Mouse (Mus musculus) C2C12 (cell line): ENCODE data around the gene Dock1. TPM values are rescaled to one million over a fixed set of nuclear protein-coding genes. Genes with fewer than 3 reads are reported as not detected.

ENCODE experiments used
- H3K27me3 ChIP-seq: one replicate; pipeline ENCODE4 v1.6.1; 2011; ENCODE audit not compliant: control insufficient read depth, insufficient read depth, insufficient read length
- H3K36me3 ChIP-seq: one replicate; pipeline ENCODE4 v1.6.1; 2011; ENCODE audit not compliant: control insufficient read depth, insufficient read depth
- H3K4me3 ChIP-seq: one replicate; pipeline ENCODE4 v1.5.1; 2011; ENCODE audit warnings: mild to moderate bottlenecking, control low read depth; ENCODE audit not compliant: poor library complexity, insufficient read depth, severe bottlenecking
- H3K79me2 ChIP-seq: one replicate; pipeline ENCODE4 v1.6.1; 2011; ENCODE audit not compliant: control insufficient read depth, insufficient read depth
- H3K79me3 ChIP-seq: one replicate; pipeline ENCODE4 v1.6.1; 2011; ENCODE audit warnings: low read depth, control low read depth
- H3ac ChIP-seq: one replicate; pipeline ENCODE3; 2011; ENCODE audit warnings: low read depth; ENCODE audit not compliant: control insufficient read depth, insufficient read length
- CEBPB ChIP-seq: IDR thresholded peaks from one replicate; pipeline ENCODE4 v1.6.1; 2011; ENCODE audit warnings: low read depth, mild to moderate bottlenecking, control low read depth, moderate library complexity
- CTCF ChIP-seq: IDR thresholded peaks from one replicate; pipeline ENCODE4 v1.5.1; 2011; ENCODE audit not compliant: control insufficient read depth, insufficient read depth, insufficient read length
- FOSL1 ChIP-seq: IDR thresholded peaks from one replicate; pipeline ENCODE4 v1.8.0; 2011; ENCODE audit warnings: mild to moderate bottlenecking, low read length; ENCODE audit not compliant: poor library complexity, insufficient read depth, severe bottlenecking
- MAX ChIP-seq: IDR thresholded peaks from one replicate; pipeline ENCODE4 v1.6.1; 2011; ENCODE audit warnings: mild to moderate bottlenecking, control low read depth
- MYOD1 ChIP-seq: IDR thresholded peaks from one replicate; pipeline ENCODE4 v1.6.1; 2011; ENCODE audit warnings: low read depth; ENCODE audit not compliant: control insufficient read depth, insufficient read length
- MYOG ChIP-seq: IDR thresholded peaks from one replicate; pipeline ENCODE4 v1.6.1; 2011; ENCODE audit not compliant: control insufficient read depth, insufficient read length; ENCODE audit errors: extremely low read depth
- USF1 ChIP-seq: IDR thresholded peaks from one replicate; pipeline ENCODE4 v1.6.1; 2011; ENCODE audit warnings: low read depth, mild to moderate bottlenecking, control low read depth, moderate library complexity
- polyA plus RNA-seq: library from polyadenylated mRNA; unstranded; fragments of >200 nt; fragmentation: generic; extraction: Trizol; gene quantifications from one replicate; pipeline ENCODE4 v1.2.1, GENCODE M21; 2012; ENCODE audit warnings: missing spikeins

Gene Dock1
- polyA plus RNA-seq, 1 experiment, result 12.1 TPM

DNA sequence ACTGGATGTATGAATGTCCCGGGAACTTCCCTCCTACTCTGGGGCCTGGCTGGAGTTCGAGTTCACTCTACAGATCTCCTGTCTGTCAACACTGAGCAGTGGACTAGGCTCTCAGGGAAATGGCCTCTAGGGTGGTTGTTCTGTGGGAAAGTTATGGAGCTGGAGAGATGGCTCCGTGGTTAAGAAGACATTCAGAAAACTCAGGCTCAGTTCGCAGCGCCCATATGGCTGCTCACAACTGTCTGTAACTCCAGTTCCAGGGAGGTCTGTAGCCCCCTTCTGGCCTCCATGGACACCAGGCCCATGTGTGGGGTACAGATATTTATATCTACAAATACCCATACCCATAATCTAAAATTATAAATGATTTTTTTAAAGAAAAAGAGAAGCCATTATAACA lies 148.0 kb downstream of the Dock1 start:
- TF ChIP-seq USF1 (no peak), FOSL1 (no peak), MAX (no peak), MYOD1 (no peak), CEBPB (no peak), CTCF (no peak), MYOG (no peak)

DNA sequence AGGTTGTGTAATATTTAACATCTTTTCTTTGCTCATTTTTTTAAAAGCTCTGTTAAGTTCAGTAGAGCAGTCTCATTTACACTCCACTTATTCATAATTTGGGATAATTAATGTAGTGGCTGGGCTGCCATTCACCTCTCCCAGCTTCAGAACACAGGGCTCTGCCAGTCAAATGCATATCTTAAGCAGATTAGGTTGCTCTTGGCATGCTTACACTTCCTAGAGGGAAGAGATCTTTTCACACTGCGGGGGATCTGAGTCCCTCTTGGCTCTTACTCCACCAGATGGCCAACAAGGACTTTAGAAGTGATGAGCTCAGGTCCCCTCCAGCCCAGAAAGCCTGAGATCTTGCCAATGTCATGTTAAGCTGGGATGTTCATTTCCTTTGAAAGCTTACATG lies 150.8 kb downstream of the Dock1 start:
- Histone ChIP-seq H3K36me3 (no peaks in the 10 kb centered on the region), H3K79me3 (no peaks in the 10 kb centered on the region), H3K27me3 (no peaks in the 10 kb centered on the region), H3K4me3 (no peak overlapping the region), H3ac (no peak overlapping the region), H3K79me2 (no peaks in the 10 kb centered on the region)
- no peak for TF ChIP-seq MYOD1
- TF ChIP-seq MYOG, result no peak
- TF ChIP-seq CEBPB, result no peak
- no peak for TF ChIP-seq MAX
- no peak for TF ChIP-seq CTCF
- TF ChIP-seq USF1, result no peak
- TF ChIP-seq FOSL1, result no peak

More for the DNA sequence above, 148.0 kb downstream of the Dock1 start:
- no peaks in the 10 kb centered on the region for H3K79me3 ChIP-seq
- H3K36me3 ChIP-seq, result no peaks in the 10 kb centered on the region
- no peak overlapping the region for H3K4me3 ChIP-seq
- no peaks in the 10 kb centered on the region for H3K79me2 ChIP-seq
- no peaks in the 10 kb centered on the region for H3K27me3 ChIP-seq
- H3ac ChIP-seq, result no peak overlapping the region

DNA sequence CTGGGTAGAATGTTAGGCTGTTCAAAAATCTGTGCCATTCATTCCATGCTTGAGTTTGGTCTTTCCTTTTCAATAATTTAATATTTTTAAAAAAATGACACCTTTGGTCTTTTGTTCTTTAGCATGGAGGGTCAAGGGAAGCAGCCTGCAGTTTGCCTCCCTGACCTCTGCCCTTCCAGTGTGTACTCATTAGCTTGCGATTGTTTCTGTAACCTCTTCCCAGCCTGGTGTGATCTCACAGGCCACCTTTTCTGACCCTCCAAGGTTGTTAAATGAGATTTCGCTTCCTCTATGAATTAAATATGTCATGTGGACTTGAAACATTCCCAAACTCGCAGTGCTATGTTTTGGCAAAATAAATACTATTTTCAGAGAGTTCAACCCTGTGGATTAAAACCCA lies 151.6 kb downstream of the Dock1 start:
- TF ChIP-seq MAX (no peak), CTCF (no peak), MYOD1 (no peak), CEBPB (no peak), FOSL1 (no peak), USF1 (no peak), MYOG (no peak)
- no peaks in the 10 kb centered on the region for H3K27me3 ChIP-seq
- H3K36me3 ChIP-seq, result no peaks in the 10 kb centered on the region
- no peaks in the 10 kb centered on the region for H3K79me3 ChIP-seq
- H3K79me2 ChIP-seq, result no peaks in the 10 kb centered on the region
- no peak overlapping the region for H3ac ChIP-seq
- H3K4me3 ChIP-seq, result no peak overlapping the region

DNA sequence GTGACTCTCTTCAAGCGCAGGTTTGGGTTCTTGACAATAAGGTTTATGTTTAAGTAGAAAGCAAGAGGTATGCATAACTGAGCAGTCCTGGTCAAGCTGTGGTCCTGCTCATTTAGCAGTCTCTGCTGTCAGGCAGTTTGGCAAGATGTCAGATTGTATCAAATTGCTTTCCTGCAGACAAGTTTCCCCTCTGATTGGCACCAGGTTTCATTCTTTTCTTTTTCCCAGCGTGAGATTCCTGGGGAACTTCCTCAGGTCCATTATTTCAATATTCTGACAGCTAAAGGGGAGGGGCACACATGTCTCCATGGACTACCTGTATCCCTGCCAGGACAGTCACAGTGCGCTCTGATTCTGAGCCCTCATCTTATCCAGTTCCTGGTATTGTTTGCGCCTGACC lies 153.4 kb downstream of the Dock1 start:
- TF ChIP-seq MAX (no peak), CTCF (no peak), MYOD1 (no peak), CEBPB (no peak), FOSL1 (no peak)
- Histone ChIP-seq H3K79me2 (no peaks in the 10 kb centered on the region), H3K4me3 (no peak overlapping the region), H3K79me3 (no peaks in the 10 kb centered on the region), H3K27me3 (no peaks in the 10 kb centered on the region), H3ac (no peak overlapping the region), H3K36me3 (no peaks in the 10 kb centered on the region)

DNA sequence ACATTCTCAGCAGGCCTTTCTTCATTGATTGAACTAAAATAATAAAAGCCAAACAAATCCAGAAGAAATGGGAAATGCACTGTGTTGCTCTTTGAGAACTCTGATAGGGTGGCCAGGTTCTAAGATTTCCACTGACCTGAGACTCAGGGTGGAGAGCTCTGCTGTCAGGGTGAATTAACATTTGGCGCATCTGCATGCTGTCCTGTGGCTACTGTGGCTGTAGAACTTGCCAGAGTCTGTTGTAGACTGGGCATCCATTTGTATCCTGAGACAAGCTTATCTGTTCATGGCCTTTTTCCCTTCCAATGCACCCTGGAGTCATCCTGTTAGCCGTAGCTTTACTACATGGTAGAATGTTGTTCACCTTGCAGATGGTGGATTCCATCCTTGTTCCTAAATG lies 169.6 kb downstream of the Dock1 start:
- no peak overlapping the region for H3ac ChIP-seq

DNA sequence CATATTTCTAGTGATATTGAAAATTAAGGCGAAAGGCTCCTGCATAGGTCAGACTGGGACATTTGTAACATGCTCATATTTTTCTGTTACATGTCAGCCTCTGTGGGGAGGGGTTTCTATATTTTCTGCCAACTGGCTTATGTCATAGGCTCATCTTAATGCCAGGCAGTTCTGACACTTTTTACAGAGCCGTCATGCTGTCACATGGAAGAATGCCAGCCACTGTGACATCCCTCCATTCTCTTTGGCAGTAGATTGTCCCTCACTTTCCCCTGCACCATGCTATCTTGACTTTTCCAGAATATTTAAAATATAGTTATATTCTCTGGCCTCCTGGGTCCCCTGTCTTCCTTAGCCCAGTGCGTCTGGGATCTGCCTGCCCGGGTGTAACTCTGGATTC lies 172.3 kb downstream of the Dock1 start:
- no peaks in the 10 kb centered on the region for H3K79me3 ChIP-seq
- TF ChIP-seq CTCF, result no peak
- no peak for TF ChIP-seq USF1
- no peak for TF ChIP-seq MYOD1
- TF ChIP-seq CEBPB, result no peak
- TF ChIP-seq FOSL1, result no peak
- no peak for TF ChIP-seq MYOG
- no peak for TF ChIP-seq MAX
- H3K36me3 ChIP-seq, result no peaks in the 10 kb centered on the region
- no peaks in the 10 kb centered on the region for H3K79me2 ChIP-seq
- H3K27me3 ChIP-seq, result no peaks in the 10 kb centered on the region
- no peak overlapping the region for H3K4me3 ChIP-seq
- no peak overlapping the region for H3ac ChIP-seq

More for the DNA sequence above, 169.6 kb downstream of the Dock1 start:
- Histone ChIP-seq H3K79me2 (no peaks in the 10 kb centered on the region), H3K79me3 (no peaks in the 10 kb centered on the region), H3K27me3 (no peaks in the 10 kb centered on the region), H3K36me3 (peaks cover 3% of the 10 kb centered on the region), H3K4me3 (no peak overlapping the region)
- TF ChIP-seq USF1 (no peak), CTCF (no peak), MAX (no peak), CEBPB (no peak), MYOG (no peak), FOSL1 (no peak), MYOD1 (no peak)
